Mouse (Mus musculus) E14TG2a.4 (cell line): Measurements from ENCODE around the gene Bcar1.

Source experiments
- CTCF ChIP-seq: conservative IDR thresholded peaks from 2 replicates; pipeline ENCODE4 v1.5.1; 2014; ENCODE audit warnings: low read length
- NANOG ChIP-seq: IDR thresholded peaks from 2 replicates; pipeline ENCODE4 v1.6.1; 2014; ENCODE audit warnings: borderline replicate concordance, low read length, mixed read lengths
- POU5F1 ChIP-seq: IDR thresholded peaks from 2 replicates; pipeline ENCODE4 v1.6.1; 2014; ENCODE audit warnings: low read length, borderline replicate concordance

DNA sequence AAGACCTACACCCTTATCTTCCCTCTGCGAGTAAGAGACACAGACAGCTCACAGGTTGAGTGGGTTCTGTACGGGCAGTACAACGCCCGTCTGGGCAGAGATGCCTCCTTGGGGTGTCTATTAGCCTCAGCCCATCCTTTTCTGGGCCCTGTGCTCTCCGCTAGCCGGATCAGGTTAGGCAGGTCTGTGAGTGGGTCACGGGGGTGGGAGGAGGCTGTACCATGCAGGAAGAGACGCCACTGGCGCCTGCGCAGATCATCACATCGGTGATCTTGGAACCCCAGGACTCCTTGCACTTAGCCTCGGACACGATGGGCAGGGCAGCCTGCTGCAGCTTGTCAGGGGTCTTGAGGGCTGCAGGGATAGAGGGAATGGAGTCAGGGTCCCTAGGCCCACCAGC lies 56.7 kb downstream of the Bcar1 start:
- TF ChIP-seq CTCF (no peak), POU5F1 (no peak), NANOG (no peak)
